Mouse (Mus musculus): ENCODE results near the gene Tmtc4. TPM values are rescaled to one million over a fixed set of nuclear protein-coding genes. Genes with fewer than 3 reads are reported as not detected.

Tmtc4 gene
- 2.8 and 4.0 TPM in 2 replicates for polyA plus RNA-seq (2012; rRNA removed)

- H3K36me3 ChIP-seq (ENCODE audit: control insufficient read depth, insufficient read depth, low read length): no peaks in the 10 kb centered on the region
- peak within 1 kb of the TSS; percentile 72 for H3K27ac ChIP-seq (ENCODE audit: insufficient read depth, low read length)
- H3K4me1 ChIP-seq (ENCODE audit: control insufficient read depth, insufficient read depth, insufficient read length): peaks cover 8% of the 10 kb centered on the region
- DNase-seq (ENCODE audit: low read depth in 1 of 2, low spot score in 2 of 2): peak; percentile 79 to 93
- TF ChIP-seq POLR2A (IDR thresholded peaks at IDR 0.05; ENCODE audit: low read depth, low read length) (peak; percentile 82), CTCF (IDR thresholded peaks at IDR 0.05; ENCODE audit: extremely low read depth, insufficient read depth, insufficient read length, insufficient replicate concordance) (no peak)
- no peaks in the 10 kb centered on the region for H3K27me3 ChIP-seq (ENCODE audit: control insufficient read depth, insufficient read depth, low read length)
- H3K4me3 ChIP-seq (ENCODE audit: extremely low read depth, insufficient read depth, insufficient read length): peak within 1 kb of the TSS; percentile 76
- WGBS: 1% methylated on average over 51 of the region's 54 CpGs
Observed at GRCm38 (mm10) chr14:122983226-122984215, at the start of gene Tmtc4. Gene Tmtc4, minus strand, starts transcription at chr14:122984035.

DNA sequence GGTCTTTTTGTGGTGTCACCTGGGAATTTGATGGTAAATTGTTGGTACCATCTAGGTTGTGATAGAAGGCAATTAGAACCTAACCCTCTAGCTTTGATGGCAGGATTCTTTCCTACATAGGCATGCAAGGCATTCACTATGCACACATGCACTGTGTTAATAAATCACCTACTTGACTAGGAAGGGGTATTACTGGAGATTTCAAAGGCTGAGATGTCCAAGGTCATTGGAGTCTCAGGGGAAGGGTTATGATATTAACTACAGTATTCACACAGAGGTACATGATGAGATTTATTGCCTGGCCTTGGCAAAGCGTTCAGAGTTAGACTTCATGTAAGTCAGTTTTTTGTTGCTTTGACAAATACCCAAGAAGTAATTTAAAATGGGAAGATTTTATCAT lies 48.6 kb upstream of the Tmtc4 start:
- Histone ChIP-seq H3K4me1 (ENCODE audit: control insufficient read depth, insufficient read depth, insufficient read length) (no peaks in the 10 kb centered on the region), H3K36me3 (ENCODE audit: control insufficient read depth, insufficient read depth, low read length) (no peaks in the 10 kb centered on the region), H3K27ac (ENCODE audit: insufficient read depth, low read length) (no peak overlapping the region), H3K4me3 (ENCODE audit: extremely low read depth, insufficient read depth, insufficient read length) (no peak overlapping the region), H3K27me3 (ENCODE audit: control insufficient read depth, insufficient read depth, low read length) (no peaks in the 10 kb centered on the region)
- no peak for DNase-seq (ENCODE audit: low read depth in 1 of 2, low spot score in 2 of 2)
- TF ChIP-seq POLR2A (IDR thresholded peaks at IDR 0.05; ENCODE audit: low read depth, low read length) (no peak), CTCF (IDR thresholded peaks at IDR 0.05; ENCODE audit: extremely low read depth, insufficient read depth, insufficient read length, insufficient replicate concordance) (no peak)
- WGBS: 82% methylated on average over 1 of the region's 1 CpGs

DNA sequence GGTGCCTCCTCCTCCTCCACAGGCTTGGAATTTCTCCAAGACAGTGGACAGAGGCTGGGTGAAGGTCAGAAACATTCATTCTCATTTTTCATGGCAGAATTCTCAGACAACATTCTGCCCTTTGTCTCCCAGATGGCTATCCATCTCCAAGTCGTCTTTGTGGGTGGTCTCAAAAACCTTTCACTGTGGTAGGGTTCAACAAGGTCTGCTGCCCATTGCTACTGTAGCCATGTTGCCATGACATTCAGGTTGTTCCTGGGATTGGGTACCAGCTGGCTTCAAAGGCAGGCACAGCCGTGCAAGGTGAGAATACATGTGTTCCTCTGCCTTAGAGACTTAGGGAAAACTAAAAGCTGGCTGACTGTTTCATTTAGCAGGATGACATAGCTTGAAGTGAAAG lies 44.0 kb upstream of the Tmtc4 start:
- Histone ChIP-seq H3K4me3 (ENCODE audit: extremely low read depth, insufficient read depth, insufficient read length) (no peak overlapping the region), H3K27me3 (ENCODE audit: control insufficient read depth, insufficient read depth, low read length) (no peaks in the 10 kb centered on the region), H3K27ac (ENCODE audit: insufficient read depth, low read length) (no peak overlapping the region), H3K36me3 (ENCODE audit: control insufficient read depth, insufficient read depth, low read length) (no peaks in the 10 kb centered on the region), H3K4me1 (ENCODE audit: control insufficient read depth, insufficient read depth, insufficient read length) (no peaks in the 10 kb centered on the region)
- 80% methylated on average over 2 of the region's 2 CpGs for WGBS
- TF ChIP-seq POLR2A (IDR thresholded peaks at IDR 0.05; ENCODE audit: low read depth, low read length): no peak
- TF ChIP-seq CTCF (IDR thresholded peaks at IDR 0.05; ENCODE audit: extremely low read depth, insufficient read depth, insufficient read length, insufficient replicate concordance): no peak
- no peak for DNase-seq (ENCODE audit: low read depth in 1 of 2, low spot score in 2 of 2)

DNA sequence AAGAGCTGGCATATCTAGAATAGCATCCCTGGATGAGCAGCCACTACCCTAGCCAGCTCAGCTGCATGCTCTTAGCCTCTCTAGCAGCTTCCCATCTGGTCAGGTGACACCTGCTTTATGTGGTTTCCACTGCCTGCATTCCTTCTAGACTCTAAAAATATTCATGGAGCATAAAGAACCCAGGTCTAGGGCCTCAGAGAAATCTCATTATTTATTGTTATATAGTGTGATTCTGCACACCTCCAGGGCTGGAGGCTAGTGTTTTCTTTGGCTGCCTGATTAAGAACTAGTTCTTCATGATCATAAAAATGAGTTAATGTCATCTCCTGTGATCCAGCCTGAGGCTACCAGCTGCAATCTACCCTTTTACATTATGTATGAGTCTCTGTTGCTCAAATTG lies 39.1 kb upstream of the Tmtc4 start:
- no peaks in the 10 kb centered on the region for H3K4me1 ChIP-seq (ENCODE audit: control insufficient read depth, insufficient read depth, insufficient read length)
- H3K4me3 ChIP-seq (ENCODE audit: extremely low read depth, insufficient read depth, insufficient read length): no peak overlapping the region
- H3K36me3 ChIP-seq (ENCODE audit: control insufficient read depth, insufficient read depth, low read length): no peaks in the 10 kb centered on the region
- TF ChIP-seq CTCF (IDR thresholded peaks at IDR 0.05; ENCODE audit: extremely low read depth, insufficient read depth, insufficient read length, insufficient replicate concordance) (no peak), POLR2A (IDR thresholded peaks at IDR 0.05; ENCODE audit: low read depth, low read length) (no peak)
- no peaks in the 10 kb centered on the region for H3K27me3 ChIP-seq (ENCODE audit: control insufficient read depth, insufficient read depth, low read length)
- no peak overlapping the region for H3K27ac ChIP-seq (ENCODE audit: insufficient read depth, low read length)
- DNase-seq (ENCODE audit: low read depth in 1 of 2, low spot score in 2 of 2): no peak

DNA sequence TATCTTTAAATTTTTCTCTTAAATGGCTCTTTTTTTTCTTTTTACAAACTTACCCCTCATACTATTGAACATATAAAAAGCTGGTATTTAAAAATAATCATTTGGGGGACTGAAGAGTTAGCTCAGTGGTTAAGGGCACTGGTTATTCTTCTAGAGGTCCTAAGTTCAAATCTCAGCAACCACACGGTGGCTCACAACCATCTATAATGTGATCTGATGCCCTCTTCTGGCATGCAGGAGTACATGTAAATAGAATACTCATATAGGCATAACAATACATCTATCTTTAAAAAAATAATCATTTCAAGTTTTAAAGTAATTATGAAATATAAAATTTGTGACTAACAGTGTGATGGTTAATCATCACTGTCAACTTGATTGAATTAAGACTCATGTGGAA lies 32.5 kb upstream of the Tmtc4 start:
- H3K27me3 ChIP-seq (ENCODE audit: control insufficient read depth, insufficient read depth, low read length): no peaks in the 10 kb centered on the region
- TF ChIP-seq POLR2A (IDR thresholded peaks at IDR 0.05; ENCODE audit: low read depth, low read length) (no peak), CTCF (IDR thresholded peaks at IDR 0.05; ENCODE audit: extremely low read depth, insufficient read depth, insufficient read length, insufficient replicate concordance) (no peak)
- H3K4me3 ChIP-seq (ENCODE audit: extremely low read depth, insufficient read depth, insufficient read length): no peak overlapping the region
- H3K4me1 ChIP-seq (ENCODE audit: control insufficient read depth, insufficient read depth, insufficient read length): no peaks in the 10 kb centered on the region
- no peaks in the 10 kb centered on the region for H3K36me3 ChIP-seq (ENCODE audit: control insufficient read depth, insufficient read depth, low read length)
- DNase-seq (ENCODE audit: low read depth in 1 of 2, low spot score in 2 of 2): no peak
- no peak overlapping the region for H3K27ac ChIP-seq (ENCODE audit: insufficient read depth, low read length)
- 75% methylated on average over 1 of the region's 1 CpGs for WGBS

DNA sequence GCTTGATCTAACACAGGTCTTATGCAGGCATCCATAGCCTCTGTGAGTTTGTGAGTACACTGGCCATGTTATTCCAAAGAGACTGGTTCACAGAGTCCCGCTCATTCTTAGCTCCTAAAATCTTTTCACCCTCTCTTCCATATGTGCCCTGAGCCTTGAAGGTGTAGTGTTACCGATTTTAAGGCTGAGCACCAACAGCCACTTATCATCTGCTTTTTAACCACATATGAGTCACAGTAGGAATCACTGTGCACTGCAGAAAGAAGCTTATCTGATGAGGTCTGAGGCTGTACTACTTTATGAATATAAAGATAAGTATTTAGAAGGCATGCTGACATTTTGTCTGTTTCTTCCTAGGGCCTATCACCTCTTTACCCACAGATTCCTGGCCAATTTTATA lies 31.9 kb upstream of the Tmtc4 start:
- no peaks in the 10 kb centered on the region for H3K36me3 ChIP-seq (ENCODE audit: control insufficient read depth, insufficient read depth, low read length)
- no peak overlapping the region for H3K27ac ChIP-seq (ENCODE audit: insufficient read depth, low read length)
- TF ChIP-seq POLR2A (IDR thresholded peaks at IDR 0.05; ENCODE audit: low read depth, low read length) (no peak), CTCF (IDR thresholded peaks at IDR 0.05; ENCODE audit: extremely low read depth, insufficient read depth, insufficient read length, insufficient replicate concordance) (no peak)
- 85% methylated on average over 2 of the region's 2 CpGs for WGBS
- no peak overlapping the region for H3K4me3 ChIP-seq (ENCODE audit: extremely low read depth, insufficient read depth, insufficient read length)
- H3K4me1 ChIP-seq (ENCODE audit: control insufficient read depth, insufficient read depth, insufficient read length): no peaks in the 10 kb centered on the region
- no peak for DNase-seq (ENCODE audit: low read depth in 1 of 2, low spot score in 2 of 2)
- H3K27me3 ChIP-seq (ENCODE audit: control insufficient read depth, insufficient read depth, low read length): no peaks in the 10 kb centered on the region
